Mouse (Mus musculus): Measurements from ENCODE around the gene Tmem175.

- TF ChIP-seq CTCF (IDR thresholded peaks at IDR 0.05; ENCODE audit: low read depth) (no peak), EP300 (IDR thresholded peaks at IDR 0.05; ENCODE audit: low read depth) (no peak)
These were observed 508 bp upstream of the Tmem175 start for GRCm38 (mm10) chr5:108628891-108629633.
